ENCODE assay signal across 7 mouse cellular contexts in genomic region chr8:124398843-124399402, GRCm38 (mm10). TPM values are rescaled to one million over a fixed set of nuclear protein-coding genes. Genes with fewer than 3 reads are reported as not detected.
A peak's percentile ranks its signal among the peaks of the same experiment; 100 is the strongest.
DNase-seq lines count a peak whose midpoint lies in the region; ATAC-seq and TF ChIP-seq lines count a peak whose summit lies in the region.

No protein-coding gene starts in this region.

- 32% methylated on average over 12 of the region's 12 CpGs for WGBS in midbrain, embryonic 12.5 days

- H3K36me3 ChIP-seq in MEL (ENCODE audit: control insufficient read depth in 1 of 2, insufficient read depth in 2 of 2, low read length in 2 of 2), result no peaks in the 10 kb centered on the region
- H3K36me3 ChIP-seq in midbrain, embryonic 12.5 days, result no peaks in the 10 kb centered on the region

- H3K79me2 ChIP-seq in MEL (ENCODE audit: control insufficient read depth, insufficient read depth, low read length, poor library complexity), result no peaks in the 10 kb centered on the region

- H3K4me3 ChIP-seq in left cerebral cortex, adult 2 months, result no peak overlapping the region
- H3K4me3 ChIP-seq in MEL (ENCODE audit: control insufficient read depth in 1 of 2, insufficient read depth in 1 of 2, low read depth in 2 of 2, low read length in 2 of 2), result no peak overlapping the region
- no peak overlapping the region for H3K4me3 ChIP-seq in midbrain, embryonic 12.5 days

- TF ChIP-seq CTCF in left cerebral cortex, adult 2 months (IDR thresholded peaks at IDR 0.05), result peak; percentile 62
- peak; percentile 45 to 71 (median 63); a peak in 5 of 6 replicates for TF ChIP-seq CTCF in MEL (IDR thresholded peaks at IDR 0.05 in 2 of 3, conservative IDR thresholded peaks at IDR 0.05 in 1 of 3; ENCODE audit: control insufficient read depth in 1 of 3, insufficient read depth in 1 of 3, low read depth in 2 of 3, low read length in 3 of 3, poor library complexity in 1 of 3, severe bottlenecking in 1 of 3)
- TF ChIP-seq CTCF in brain, embryonic 14.5 days (IDR thresholded peaks at IDR 0.05; ENCODE audit: borderline replicate concordance, extremely low read depth, insufficient read depth, insufficient read length), result peak; percentile 72

- TF ChIP-seq RAD21 in MEL (IDR thresholded peaks at IDR 0.05; ENCODE audit: low read depth, low read length), result peak; percentile 31

- ATAC-seq in midbrain, embryonic 12.5 days (ENCODE audit: low FRiP score, low read depth), result peak; percentile 49; the same call in 1 of the 2 replicates
- no peak for ATAC-seq in erythroid progenitor cell, adult 5-6 weeks (replicated peaks; ENCODE audit: low FRiP score, poor library complexity, severe bottlenecking)

- TF ChIP-seq EP300 in MEL (IDR thresholded peaks at IDR 0.05; ENCODE audit: low read depth in 1 of 2, low read length in 2 of 2), result no peak

- DNase-seq in left cerebral cortex, adult 2 months (ENCODE audit: extremely low spot score in 1 of 2, low spot score in 2 of 2), result no peak
- no peak for DNase-seq in left cerebral cortex, adult 11 months (ENCODE audit: low spot score)
- DNase-seq in MEL (ENCODE audit: low read depth, low spot score), result peak; percentile 41
- DNase-seq in brain, embryonic 14.5 days (ENCODE audit: low read depth), result peak; percentile 56
- DNase-seq in forelimb bud, embryonic 11.5 days (ENCODE audit: low read depth, low spot score), result peak; percentile 20

- H3K9me3 ChIP-seq in MEL (replicated peaks; ENCODE audit: insufficient read depth, low read length), result no peaks in the 10 kb centered on the region
- no peaks in the 10 kb centered on the region for H3K9me3 ChIP-seq in midbrain, embryonic 12.5 days

- H3K27ac ChIP-seq in left cerebral cortex, adult 2 months, result peak overlapping the region; percentile 78
- H3K27ac ChIP-seq in MEL (ENCODE audit: control insufficient read depth, low read depth, low read length), result no peak overlapping the region
- H3K27ac ChIP-seq in midbrain, embryonic 12.5 days (replicated peaks), result no peak overlapping the region

- no peak overlapping the region for H3K9ac ChIP-seq in MEL (ENCODE audit: control insufficient read depth, low read depth, low read length, poor library complexity, severe bottlenecking)
- H3K9ac ChIP-seq in midbrain, embryonic 12.5 days (replicated peaks), result no peak overlapping the region

- H3K27me3 ChIP-seq in MEL (ENCODE audit: control insufficient read depth in 1 of 2, insufficient read depth in 2 of 2, low read length in 2 of 2), result no peaks in the 10 kb centered on the region
- H3K27me3 ChIP-seq in midbrain, embryonic 12.5 days, result no peaks in the 10 kb centered on the region

- TF ChIP-seq POLR2A in MEL (IDR thresholded peaks at IDR 0.05; ENCODE audit: control insufficient read depth in 1 of 2, insufficient read depth in 1 of 2, low read depth in 1 of 2, low read length in 2 of 2, poor library complexity in 1 of 2), result no peak
- no peak for TF ChIP-seq POLR2A in brain, embryonic 14.5 days (IDR thresholded peaks at IDR 0.05; ENCODE audit: borderline replicate concordance, extremely low read depth, insufficient read depth, insufficient read length, poor library complexity, severe bottlenecking)

- no peak overlapping the region for H3K4me2 ChIP-seq in midbrain, embryonic 12.5 days (replicated peaks)

- intact Hi-C loops in left cerebral cortex, adult 2 months (cut with DNase I), result loop anchor here (5.0 kb wide), 2 partner anchors 33 to 173 kb away; no protein-coding TSS in a partner anchor

- no peaks in the 10 kb centered on the region for H3K4me1 ChIP-seq in MEL (ENCODE audit: control insufficient read depth in 1 of 2, insufficient read depth in 2 of 2, low read length in 2 of 2)
- peaks cover 6% of the 10 kb centered on the region; the same call in 1 of the 2 replicates for H3K4me1 ChIP-seq in midbrain, embryonic 12.5 days

TF ChIP-seq in MEL, 35 proteins besides CTCF, POLR2A, EP300 and RAD21:
- no peak for TF ChIP-seq MAZ (IDR thresholded peaks at IDR 0.05; ENCODE audit: low read depth, low read length)
- TF ChIP-seq SMC3 (IDR thresholded peaks at IDR 0.05; ENCODE audit: low read depth, low read length), result peak; percentile 69
- no peak for TF ChIP-seq ZC3H11A (IDR thresholded peaks at IDR 0.05; ENCODE audit: low read depth, low read length)
- no peak for TF ChIP-seq ELF1 (IDR thresholded peaks at IDR 0.05; ENCODE audit: low read depth, low read length)
- no peak for TF ChIP-seq ZMIZ1 (IDR thresholded peaks at IDR 0.05; ENCODE audit: low read depth, low read length)
- peak; percentile 43; the same call in 1 of the 2 replicates for TF ChIP-seq USF1 (IDR thresholded peaks at IDR 0.05; ENCODE audit: low read depth, low read length)

RNA-seq across cellular contexts. Expression of gene Pgbd5, which starts 40.5 kb away (rescaled TPM):
- 100 to 1,000 TPM; 208 to 221 TPM for total RNA-seq in left cerebral cortex, adult 2 months (2021)
- not detected in 2 replicates for total RNA-seq in MEL (2012; rRNA removed)
- not detected for polyA plus RNA-seq in MEL (2012; ENCODE audit: insufficient read depth in 1 of 2, insufficient read length in 2 of 2, low read depth in 1 of 2, low replicate concordance in 2 of 2, missing spikeins in 1 of 2)
- polyA plus RNA-seq in brain, embryonic 14.5 days (2012; rRNA removed), result 32.1 and 33.4 TPM in 2 replicates
- polyA plus RNA-seq in midbrain, embryonic 12.5 days (2016; fragmentation: Nextera tagmentation; extraction: Ambion mirVana), result 3.7 and 4.0 TPM in 2 replicates
- total RNA-seq in erythroid progenitor cell, adult 5-6 weeks (2015; ENCODE audit: low replicate concordance), result not detected in 2 replicates
- not detected in 2 replicates for total RNA-seq in erythroid progenitor cell, adult 5-6 weeks (2017; ENCODE audit: low replicate concordance)

Comparison
In these comparisons a context has a peak if more than half of its experiments do, and no peak if none do; other contexts are left out.
1. DNase-seq: peak in MEL (single experiment), brain, embryonic 14.5 days (single experiment) and forelimb bud, embryonic 11.5 days (single experiment); none in left cerebral cortex, adult 2 months (0 of 2) and left cerebral cortex, adult 11 months (single experiment).
2. RNA of gene Pgbd5, which starts 40.5 kb away (total RNA-seq): 208 to 221 TPM in left cerebral cortex, adult 2 months; not detected in MEL and not detected in erythroid progenitor cell, adult 5-6 weeks; every median in the first group is over 100 times any median in the second.
3. Peak in every context shown above with its lines, with median percentiles within 50 percentile points of each other: CTCF ChIP-seq.